Mouse (Mus musculus) forebrain, embryonic 12.5 days (tissue): Measurements from ENCODE around the gene Rwdd3. TPM values are rescaled to one million over a fixed set of nuclear protein-coding genes. Genes with fewer than 3 reads are reported as not detected.
A peak's percentile ranks its signal among the peaks of the same experiment; 100 is the strongest.

Experiments used
- ATAC-seq: fragments of 200-750 bp; cut with Nextera tagmentation; 2 replicates; pipeline ENCODE4 v1.8.0; 2017; ENCODE audit warnings: moderate TSS enrichment; ENCODE audit not compliant: low FRiP score
- H3K27ac ChIP-seq: fragments of 300-500 bp; sonication (generic); 2 replicates; pipeline ENCODE4 v1.5.1; 2016; ENCODE audit warnings: mild to moderate bottlenecking
- H3K27me3 ChIP-seq: fragments of 300-500 bp; sonication (generic); 2 replicates; pipeline ENCODE4 v1.6.1; 2016; ENCODE audit warnings: mild to moderate bottlenecking
- H3K36me3 ChIP-seq: fragments of 300-500 bp; sonication (generic); replicated peaks from 2 replicates; pipeline ENCODE4 v1.6.1; 2016; ENCODE audit warnings: mild to moderate bottlenecking
- H3K4me1 ChIP-seq: fragments of 300-500 bp; sonication (generic); 2 replicates; pipeline ENCODE4 v1.6.1; 2016
- H3K4me2 ChIP-seq: fragments of 300-500 bp; sonication (generic); 2 replicates; pipeline ENCODE4 v1.6.1; 2016; ENCODE audit warnings: mild to moderate bottlenecking, moderate library complexity
- H3K4me3 ChIP-seq: fragments of 300-500 bp; sonication (generic); replicated peaks from 2 replicates; pipeline ENCODE4 v1.5.1; 2016; ENCODE audit warnings: mild to moderate bottlenecking
- H3K9ac ChIP-seq: fragments of 300-500 bp; sonication (generic); 2 replicates; pipeline ENCODE4 v1.6.1; 2016; ENCODE audit warnings: mild to moderate bottlenecking
- H3K9me3 ChIP-seq: fragments of 300-500 bp; sonication (generic); 2 replicates; pipeline ENCODE4 v1.6.1; 2016
- WGBS: fragments of 180-500 bp; shearing (Covaris S2); methylation state at CpG from one replicate; pipeline ENCODE4 v1.1.7; 2016; 5-methylcytosine and 5-hydroxymethylcytosine counted together
- polyA plus RNA-seq: library from polyadenylated mRNA; unstranded; fragments of >200 nt; fragmentation: Nextera tagmentation; extraction: Ambion mirVana; gene quantifications from 2 replicates; pipeline ENCODE4 v1.2.1, GENCODE M21; 2016

Gene Rwdd3
- polyA plus RNA-seq, 1 experiment from 2014 or later, result 14.2 TPM

DNA sequence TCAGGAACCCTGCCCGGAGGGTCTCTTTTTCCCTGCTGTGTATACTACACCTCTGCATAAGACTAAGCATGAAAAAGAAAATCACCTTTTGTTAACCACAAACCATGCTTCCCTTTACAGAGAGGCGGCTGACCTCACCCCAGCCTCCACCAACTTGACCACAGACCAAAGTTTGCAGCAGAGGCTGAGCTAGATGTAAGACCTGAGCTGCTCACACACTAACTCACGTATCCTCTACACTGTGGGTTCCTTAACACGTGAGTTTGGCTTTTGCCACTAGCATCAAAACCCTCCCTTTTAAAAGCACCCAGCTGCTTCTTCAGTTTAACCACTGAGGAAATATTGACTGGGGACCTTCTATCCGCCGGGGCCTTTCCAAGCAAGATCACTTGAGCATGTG is 64.0 kb downstream of the Rwdd3 start:
- no peak overlapping the region for H3K27ac ChIP-seq
- no peaks in the 10 kb centered on the region for H3K36me3 ChIP-seq
- no peaks in the 10 kb centered on the region for H3K9me3 ChIP-seq
- H3K4me1 ChIP-seq, result peaks cover 6% of the 10 kb centered on the region
- WGBS, result 90% methylated on average over 6 of the region's 6 CpGs
- H3K27me3 ChIP-seq, result no peaks in the 10 kb centered on the region
- no peak overlapping the region for H3K4me3 ChIP-seq
- no peak overlapping the region for H3K9ac ChIP-seq
- H3K4me2 ChIP-seq, result no peak overlapping the region
- no peak for ATAC-seq

DNA sequence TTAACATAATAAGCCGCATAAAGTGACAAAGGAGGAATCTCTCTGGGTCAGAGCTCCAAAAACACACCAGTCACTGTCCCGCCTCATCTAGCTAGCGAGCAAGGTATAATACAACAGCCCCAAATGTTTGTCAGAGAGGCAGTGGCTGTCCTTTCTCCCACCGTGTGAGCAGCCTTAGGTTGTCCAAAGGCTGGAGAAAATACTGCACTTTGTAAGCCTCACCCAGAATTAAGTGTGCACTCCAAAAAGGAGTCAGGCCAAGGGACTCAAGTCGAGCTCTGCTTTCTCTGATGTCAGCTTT is 66.1 kb downstream of the Rwdd3 start:
- Histone ChIP-seq H3K27me3 (no peaks in the 10 kb centered on the region), H3K9ac (no peak overlapping the region), H3K4me1 (peaks cover 6% of the 10 kb centered on the region), H3K9me3 (no peaks in the 10 kb centered on the region), H3K36me3 (no peaks in the 10 kb centered on the region), H3K4me2 (no peak overlapping the region), H3K27ac (no peak overlapping the region), H3K4me3 (no peak overlapping the region)
- 67% methylated on average over 5 of the region's 5 CpGs for WGBS
- peak; percentile 9; the same call in 1 of the 2 replicates for ATAC-seq

Other genes with a start within 250 kb of the Rwdd3 start
- gene Tmem56, start 111.4 kb upstream of the Rwdd3 start, polyA plus RNA-seq, result 2.6 and 3.2 TPM in 2 replicates
- 30.1 and 31.5 TPM in 2 replicates for gene Alg14, start 120.1 kb upstream of the Rwdd3 start, polyA plus RNA-seq